Mouse (Mus musculus) embryonic facial prominence, embryonic 13.5 days (tissue): ENCODE results near the gene Hnrnpa0. TPM values are rescaled to one million over a fixed set of nuclear protein-coding genes. Genes with fewer than 3 reads are reported as not detected.
A peak's percentile ranks its signal among the peaks of the same experiment; 100 is the strongest.
"Not testable (repeated sequence)": the region's sequence is repeated elsewhere in the genome, so short reads cannot be mapped to it uniquely, and the experiment has no call there.

Experiments used
- ATAC-seq: fragments of 200-750 bp; cut with Nextera tagmentation; 2 replicates; pipeline ENCODE4 v1.8.0; 2017; ENCODE audit warnings: low read depth; ENCODE audit not compliant: insufficient number of reproducible peaks, insufficient read depth, low FRiP score, low TSS enrichment
- H3K27ac ChIP-seq: fragments of 300-500 bp; sonication (generic); 2 replicates; pipeline ENCODE4 v1.5.1; 2015; ENCODE audit warnings: moderate library complexity, mild to moderate bottlenecking, inconsistent platforms
- H3K27me3 ChIP-seq: fragments of 300-500 bp; sonication (generic); 2 replicates; pipeline ENCODE4 v1.6.1; 2015; ENCODE audit warnings: mild to moderate bottlenecking, inconsistent platforms
- H3K36me3 ChIP-seq: fragments of 300-500 bp; sonication (generic); 2 replicates; pipeline ENCODE4 v1.6.1; 2015; ENCODE audit warnings: mild to moderate bottlenecking, inconsistent platforms
- H3K4me1 ChIP-seq: fragments of 300-500 bp; sonication (generic); 2 replicates; pipeline ENCODE4 v1.6.1; 2015; ENCODE audit warnings: inconsistent platforms
- H3K4me2 ChIP-seq: fragments of 300-500 bp; sonication (generic); 2 replicates; pipeline ENCODE4 v1.6.1; 2015; ENCODE audit warnings: moderate library complexity, mild to moderate bottlenecking, inconsistent platforms
- H3K4me3 ChIP-seq: fragments of 300-500 bp; sonication (generic); 2 replicates; pipeline ENCODE4 v1.5.1; 2015; ENCODE audit warnings: mild to moderate bottlenecking, inconsistent platforms
- H3K9ac ChIP-seq: fragments of 300-500 bp; sonication (generic); 2 replicates; pipeline ENCODE4 v1.6.1; 2015; ENCODE audit warnings: mild to moderate bottlenecking, inconsistent platforms
- H3K9me3 ChIP-seq: fragments of 300-500 bp; sonication (generic); 2 replicates; pipeline ENCODE4 v1.6.1; 2016; ENCODE audit warnings: inconsistent platforms
- WGBS: fragments of 180-500 bp; shearing (Covaris S2); methylation state at CpG from one replicate; pipeline ENCODE4 v1.1.7; 2015; ENCODE audit warnings: mixed read lengths; 5-methylcytosine and 5-hydroxymethylcytosine counted together
- polyA plus RNA-seq: library from polyadenylated mRNA; unstranded; fragments of >200 nt; fragmentation: Nextera tagmentation; extraction: Ambion mirVana; gene quantifications from 2 replicates; pipeline ENCODE4 v1.2.1, GENCODE M21; 2015

Hnrnpa0 gene
- polyA plus RNA-seq, 1 experiment from 2014 or later, result 64.2 TPM

- no peak for ATAC-seq
- WGBS, result 80% methylated on average over 3 of the region's 3 CpGs
- H3K4me1 ChIP-seq, result peaks cover 9% of the 10 kb centered on the region
These were observed 21.3 kb upstream of the Hnrnpa0 start for GRCm38 (mm10) chr13:58149629-58150028.

GRCm38 (mm10) chr13:58149033-58149558, 20.7 kb upstream of the Hnrnpa0 start:
- H3K36me3 ChIP-seq, result no peaks in the 10 kb centered on the region
- WGBS, result 33% methylated on average over 5 of the region's 5 CpGs
- no peaks in the 10 kb centered on the region for H3K27me3 ChIP-seq
- peak overlapping the region; percentile 71 for H3K4me2 ChIP-seq
- no peak overlapping the region for H3K27ac ChIP-seq
- peaks cover 9% of the 10 kb centered on the region for H3K4me1 ChIP-seq
- H3K9me3 ChIP-seq, result no peaks in the 10 kb centered on the region
- H3K9ac ChIP-seq, result peak overlapping the region; percentile 63; the same call in 1 of the 2 replicates
- peak overlapping the region; percentile 45 for H3K4me3 ChIP-seq
- ATAC-seq, result no peak

More at GRCm38 (mm10) chr13:58149629-58150028, 21.3 kb upstream of the Hnrnpa0 start:
- no peaks in the 10 kb centered on the region for H3K27me3 ChIP-seq
- H3K4me2 ChIP-seq, result no peak overlapping the region
- H3K4me3 ChIP-seq, result no peak overlapping the region
- no peaks in the 10 kb centered on the region for H3K9me3 ChIP-seq
- H3K27ac ChIP-seq, result no peak overlapping the region
- no peak overlapping the region for H3K9ac ChIP-seq
- H3K36me3 ChIP-seq, result no peaks in the 10 kb centered on the region

GRCm38 (mm10) chr13:58148256-58148831, 20.0 kb upstream of the Hnrnpa0 start:
- ATAC-seq, result peak; percentile 85; the same call in 1 of the 2 replicates
- Histone ChIP-seq H3K27me3 (no peaks in the 10 kb centered on the region), H3K4me3 (peak overlapping the region; percentile 45), H3K4me2 (peak overlapping the region; percentile 71), H3K4me1 (peaks cover 9% of the 10 kb centered on the region), H3K36me3 (no peaks in the 10 kb centered on the region), H3K27ac (peak overlapping the region; percentile 76), H3K9ac (peak overlapping the region; percentile 63), H3K9me3 (no peaks in the 10 kb centered on the region)
- 1% methylated on average over 17 of the region's 17 CpGs for WGBS

- 77% methylated on average over 1 of the region's 1 CpGs for WGBS
- ATAC-seq, result no peak
- H3K27me3 ChIP-seq, result no peaks in the 10 kb centered on the region
These were observed 19.4 kb upstream of the Hnrnpa0 start for GRCm38 (mm10) chr13:58147760-58148159.

GRCm38 (mm10) chr13:58146603-58147002, 18.2 kb upstream of the Hnrnpa0 start:
- not testable (repeated sequence) for H3K4me3 ChIP-seq, H3K36me3 ChIP-seq, H3K27ac ChIP-seq, H3K4me1 ChIP-seq, H3K27me3 ChIP-seq, H3K9ac ChIP-seq, H3K4me2 ChIP-seq, H3K9me3 ChIP-seq, ATAC-seq
- 97% methylated on average over 8 of the region's 8 CpGs for WGBS

More at GRCm38 (mm10) chr13:58147760-58148159, 19.4 kb upstream of the Hnrnpa0 start:
- Histone ChIP-seq H3K36me3 (no peaks in the 10 kb centered on the region), H3K4me3 (no peak overlapping the region), H3K9ac (no peak overlapping the region), H3K4me1 (peaks cover 9% of the 10 kb centered on the region), H3K9me3 (no peaks in the 10 kb centered on the region), H3K4me2 (no peak overlapping the region), H3K27ac (no peak overlapping the region)

GRCm38 (mm10) chr13:58131692-58132091, 3.3 kb upstream of the Hnrnpa0 start:
- Histone ChIP-seq H3K27ac (no peak overlapping the region), H3K27me3 (no peaks in the 10 kb centered on the region), H3K4me1 (peaks cover 5% of the 10 kb centered on the region), H3K36me3 (peaks cover 3% of the 10 kb centered on the region), H3K9ac (no peak overlapping the region), H3K9me3 (peaks cover 8% of the 10 kb centered on the region; the same call in 1 of the 2 replicates), H3K4me3 (no peak overlapping the region), H3K4me2 (no peak overlapping the region)
- 42% methylated on average over 3 of the region's 3 CpGs for WGBS
- no peak for ATAC-seq

GRCm38 (mm10) chr13:58129687-58130246, 1.4 kb upstream of the Hnrnpa0 start:
- H3K4me2 ChIP-seq, result peak overlapping the region; percentile 74
- H3K4me3 ChIP-seq, result peak overlapping the region; percentile 98
- peaks cover 18% of the 10 kb centered on the region for H3K4me1 ChIP-seq
- H3K36me3 ChIP-seq, result peaks cover 3% of the 10 kb centered on the region
- WGBS, result 29% methylated on average over 4 of the region's 4 CpGs
- ATAC-seq, result no peak
- peak overlapping the region; percentile 99 for H3K27ac ChIP-seq
- H3K27me3 ChIP-seq, result no peaks in the 10 kb centered on the region
- 0 out of 2 replicates have a peak, but pooled peaks cover 3% of the 10 kb centered on the region for H3K9me3 ChIP-seq
- H3K9ac ChIP-seq, result peak overlapping the region; percentile 100

- peak overlapping the region; percentile 98 for H3K4me3 ChIP-seq
- WGBS, result under 1% methylated on average over 83 of the region's 83 CpGs
- peaks cover 25% of the 10 kb centered on the region for H3K4me1 ChIP-seq
- peak overlapping the region; percentile 99 for H3K27ac ChIP-seq
- no peaks in the 10 kb centered on the region for H3K9me3 ChIP-seq
- peaks cover 3% of the 10 kb centered on the region for H3K36me3 ChIP-seq
- H3K4me2 ChIP-seq, result peak overlapping the region; percentile 74
- H3K27me3 ChIP-seq, result no peaks in the 10 kb centered on the region
- peak; percentile 95 for ATAC-seq
- H3K9ac ChIP-seq, result peak overlapping the region; percentile 100
These were observed 664 bp upstream of the Hnrnpa0 start for GRCm38 (mm10) chr13:58128768-58129671.

GRCm38 (mm10) chr13:58127766-58128361, 492 bp downstream of the Hnrnpa0 start:
- peaks cover 26% of the 10 kb centered on the region for H3K4me1 ChIP-seq
- H3K36me3 ChIP-seq, result peaks cover 3% of the 10 kb centered on the region
- WGBS, result under 1% methylated on average over 77 of the region's 81 CpGs
- H3K4me3 ChIP-seq, result peak overlapping the region; percentile 98
- peak overlapping the region; percentile 70 for H3K4me2 ChIP-seq
- peak overlapping the region; percentile 99 for H3K27ac ChIP-seq
- peak overlapping the region; percentile 100 for H3K9ac ChIP-seq
- H3K9me3 ChIP-seq, result no peaks in the 10 kb centered on the region
- ATAC-seq, result peak; percentile 45
- no peaks in the 10 kb centered on the region for H3K27me3 ChIP-seq

- Histone ChIP-seq H3K36me3 (peaks cover 3% of the 10 kb centered on the region), H3K4me1 (peaks cover 26% of the 10 kb centered on the region), H3K27ac (peak overlapping the region; percentile 99), H3K4me2 (peak overlapping the region; percentile 70), H3K4me3 (peak overlapping the region; percentile 98), H3K27me3 (no peaks in the 10 kb centered on the region), H3K9me3 (no peaks in the 10 kb centered on the region), H3K9ac (peak overlapping the region; percentile 100)
- under 1% methylated on average over 64 of the region's 92 CpGs for WGBS
- no peak for ATAC-seq
These were observed 1.2 kb downstream of the Hnrnpa0 start for GRCm38 (mm10) chr13:58126862-58127765.
